Mouse (Mus musculus) embryo, embryonic 10.5 days (tissue): ENCODE measurements at regions not wholly inside any gene's neighbourhood (a gene's known extent, or its start where the extent isn't known, plus 50 kb on each side); places are given as distances from the start of the nearest gene placed in this dataset.
A peak's percentile ranks its signal among the peaks of the same experiment; 100 is the strongest.

Experiments used
- DNase-seq: peaks from one replicate; pipeline ENCODE4 v3.0.0-alpha.2; 2015; ENCODE audit warnings: low spot score

DNA sequence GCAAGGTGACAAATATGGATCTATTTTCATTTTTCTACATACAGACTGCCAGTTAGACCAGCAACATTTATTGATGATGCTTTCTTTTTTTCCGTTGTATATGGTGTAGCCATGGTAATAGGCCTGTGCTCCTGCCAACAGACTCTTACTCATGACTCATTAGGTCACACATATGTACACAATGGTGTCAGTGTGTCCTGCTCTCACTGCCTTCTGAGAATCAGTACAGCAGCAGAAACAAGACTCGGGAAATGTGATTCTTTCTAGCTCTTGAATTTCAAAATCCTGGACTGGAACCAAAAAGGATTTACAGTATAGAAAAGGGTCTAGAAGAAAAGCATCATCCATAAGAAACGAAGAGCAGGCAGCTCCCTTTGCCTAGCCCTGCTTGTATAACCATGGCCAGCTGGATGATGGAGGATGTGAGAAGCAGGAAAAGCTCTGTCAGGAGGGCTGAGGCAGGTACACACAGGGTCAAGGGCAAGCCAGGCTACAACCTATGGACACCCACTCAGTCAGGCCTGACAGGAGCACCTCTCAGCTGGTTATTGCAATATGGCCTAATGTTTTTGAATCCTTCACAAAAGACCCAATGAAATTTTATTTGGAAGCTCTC, 132.2 kb downstream of the Tmem17 start:
- no peak for DNase-seq

GRCm38 (mm10) chr11:22644877-22645276, 133.0 kb downstream of the Tmem17 start:
- no peak for DNase-seq

GRCm38 (mm10) chr11:22646192-22646936, 134.5 kb downstream of the Tmem17 start:
- DNase-seq, result no peak

- DNase-seq, result no peak
Measured at GRCm38 (mm10) chr11:22648275-22648674, 136.4 kb downstream of the Tmem17 start.

DNA sequence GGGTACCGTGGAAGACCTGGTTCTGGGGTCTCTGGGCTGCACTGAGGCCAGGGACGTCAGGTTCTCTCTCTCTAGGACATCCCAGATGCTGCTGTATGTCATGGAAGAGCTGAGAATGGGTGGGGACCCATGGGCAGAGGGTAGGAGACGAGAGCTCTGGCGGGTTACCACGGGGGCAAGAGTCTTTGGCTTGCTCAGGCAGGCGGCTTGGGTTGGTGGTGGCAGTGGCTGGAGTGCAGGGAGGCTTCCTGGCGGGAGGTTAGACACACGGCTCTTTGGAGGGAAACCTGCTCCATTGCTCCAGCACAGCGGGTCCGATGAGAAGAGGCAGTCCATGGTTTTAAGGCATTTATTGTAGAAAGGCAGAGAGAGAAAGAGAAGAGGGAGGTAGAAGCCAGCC, 138.9 kb downstream of the Tmem17 start:
- no peak for DNase-seq

DNA sequence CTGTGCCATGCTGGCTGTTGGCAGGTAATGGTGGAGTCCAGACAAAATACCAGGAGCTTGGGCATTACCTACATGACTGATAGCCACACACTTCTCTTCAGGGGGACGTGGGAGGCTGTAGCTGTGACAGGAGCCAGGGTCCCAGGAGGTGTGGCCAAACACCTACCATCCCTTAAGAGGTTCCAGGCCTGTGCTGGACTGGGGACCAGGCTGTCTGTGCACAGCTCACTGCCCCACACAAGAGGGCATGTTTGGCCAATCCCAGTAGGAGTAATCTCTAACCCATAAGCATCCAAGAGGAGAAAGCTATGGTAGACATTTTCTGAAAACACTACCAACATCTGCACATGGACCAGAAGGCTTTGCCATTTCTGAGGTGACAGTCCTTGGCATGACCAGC, 139.4 kb downstream of the Tmem17 start:
- DNase-seq, result no peak

DNA sequence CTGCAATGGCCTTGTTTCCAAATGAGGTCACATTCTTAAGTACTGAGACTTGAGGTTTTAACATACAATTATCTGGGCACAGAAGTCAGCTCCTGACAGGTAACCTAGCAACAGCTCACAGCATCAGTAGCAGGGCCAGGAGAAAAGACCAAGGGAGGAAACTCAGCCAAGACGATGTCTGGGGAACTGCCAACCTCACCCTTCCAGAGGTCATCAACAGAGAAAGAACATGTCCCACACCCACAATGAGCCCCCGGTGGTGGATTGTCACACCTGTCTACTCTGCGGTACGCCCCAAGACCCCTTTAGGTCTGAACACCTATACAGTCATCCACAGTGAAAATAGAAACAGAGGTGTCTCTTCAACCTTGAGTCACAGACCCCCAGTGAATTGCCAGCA, 140.0 kb downstream of the Tmem17 start:
- no peak for DNase-seq

- DNase-seq, result no peak
Measured at GRCm38 (mm10) chr11:22652931-22653330, 141.0 kb downstream of the Tmem17 start.

- DNase-seq, result no peak
Measured at GRCm38 (mm10) chr11:22653366-22653765, 141.5 kb downstream of the Tmem17 start.

DNA sequence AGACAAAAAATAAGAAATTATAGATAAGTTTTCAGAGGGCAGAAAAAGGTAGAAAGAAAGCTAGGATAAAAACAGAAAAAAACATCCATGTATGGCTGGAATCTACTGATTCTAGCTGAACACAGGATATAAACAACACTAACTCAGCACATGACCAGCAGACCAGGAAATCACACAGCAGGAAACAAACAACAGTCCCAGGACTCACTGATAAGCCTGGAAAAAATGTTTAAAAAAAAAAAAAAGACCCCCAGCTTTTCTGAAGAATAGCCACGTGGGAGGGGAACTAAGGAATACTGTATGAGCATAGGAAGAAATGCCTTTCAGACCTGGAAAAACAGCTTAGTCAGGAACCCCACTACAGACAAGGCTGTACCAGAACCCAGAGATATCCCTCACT, 145.7 kb downstream of the Tmem17 start:
- no peak for DNase-seq

- no peak for DNase-seq
Measured at GRCm38 (mm10) chr11:22661072-22661471, 149.2 kb downstream of the Tmem17 start.

DNA sequence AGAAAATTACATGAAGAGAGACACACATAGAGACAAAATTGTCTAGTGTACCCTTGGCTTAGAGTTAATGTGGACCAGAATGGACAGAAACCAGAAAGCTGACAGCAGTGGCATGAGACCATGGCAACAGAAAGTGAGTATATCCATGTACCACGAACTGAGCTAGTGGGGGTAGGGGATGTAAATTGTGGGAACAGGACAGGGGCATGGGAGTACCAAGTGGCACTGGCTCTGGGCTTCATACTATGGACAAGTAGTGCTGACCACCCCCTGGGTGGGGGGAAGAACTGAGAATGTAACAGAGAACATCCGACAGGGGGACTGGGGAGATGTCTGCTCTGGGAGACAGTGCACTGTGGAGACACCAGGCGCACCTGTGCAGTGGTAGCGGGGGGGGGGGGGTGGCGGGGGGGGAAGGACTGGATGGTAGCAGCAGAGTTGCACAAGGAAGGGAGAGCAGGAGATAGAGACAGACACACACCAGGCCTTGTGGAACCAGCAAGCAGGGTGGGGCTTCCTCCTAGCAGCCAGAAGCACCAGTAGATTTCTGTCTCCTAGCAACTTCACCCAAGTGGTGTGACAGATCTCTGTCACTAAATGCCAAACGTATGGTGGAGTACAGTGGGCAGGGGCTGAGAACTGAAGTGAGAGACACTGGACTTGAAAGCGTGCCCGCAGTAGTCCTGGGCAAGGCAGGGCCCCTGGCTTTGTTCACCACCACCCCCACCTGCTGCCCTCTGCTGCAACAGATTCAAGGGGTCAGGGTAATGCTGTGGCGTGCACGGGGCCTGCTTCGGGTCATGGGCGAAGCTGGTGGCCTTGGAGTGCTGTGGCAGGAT, 150.0 kb downstream of the Tmem17 start:
- no peak for DNase-seq

DNA sequence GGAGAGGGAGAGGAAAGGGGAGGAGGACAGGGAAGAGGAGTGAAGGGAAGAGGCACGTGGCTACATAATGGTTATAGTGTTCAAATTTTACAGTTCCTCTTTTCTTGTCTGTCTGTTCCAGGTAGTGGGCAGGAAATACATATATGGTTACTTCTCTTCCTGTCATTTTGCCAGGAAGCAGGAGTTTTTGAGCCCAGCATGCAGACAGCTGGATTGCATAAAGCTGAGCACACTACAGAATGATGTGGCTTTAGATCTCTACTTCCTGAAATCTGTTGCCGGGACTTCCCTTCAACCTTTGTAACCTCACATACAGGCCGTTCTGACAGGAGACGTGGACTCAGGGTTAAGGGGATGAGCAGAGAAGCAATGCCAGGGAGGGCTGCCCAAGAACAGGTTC, 154.1 kb downstream of the Tmem17 start:
- no peak for DNase-seq

- no peak for DNase-seq
Measured at GRCm38 (mm10) chr11:22666378-22666777, 154.5 kb downstream of the Tmem17 start.

GRCm38 (mm10) chr11:22668220-22668619, 156.3 kb downstream of the Tmem17 start:
- no peak for DNase-seq

DNA sequence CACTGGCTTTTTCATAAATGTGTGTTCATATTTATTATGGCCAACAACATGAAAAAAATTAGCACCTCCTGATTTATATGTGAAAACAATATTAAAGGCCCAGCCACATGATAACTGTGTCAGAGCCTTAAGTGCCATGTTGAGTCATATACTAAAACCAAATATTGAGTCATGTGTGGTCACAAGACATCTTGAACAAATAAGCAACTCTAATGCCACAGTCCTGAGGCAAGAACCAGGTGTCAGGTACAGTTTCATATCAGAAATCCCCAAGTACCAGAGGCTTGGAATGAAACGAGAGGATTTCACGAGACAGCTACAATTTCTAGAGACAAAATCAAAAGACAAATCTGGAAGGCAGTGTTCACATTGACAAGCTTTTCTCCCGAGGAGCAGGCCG, 157.4 kb downstream of the Tmem17 start:
- no peak for DNase-seq

- peak; percentile 42 for DNase-seq
Measured at GRCm38 (mm10) chr11:22671791-22672490, 160.1 kb downstream of the Tmem17 start.

DNA sequence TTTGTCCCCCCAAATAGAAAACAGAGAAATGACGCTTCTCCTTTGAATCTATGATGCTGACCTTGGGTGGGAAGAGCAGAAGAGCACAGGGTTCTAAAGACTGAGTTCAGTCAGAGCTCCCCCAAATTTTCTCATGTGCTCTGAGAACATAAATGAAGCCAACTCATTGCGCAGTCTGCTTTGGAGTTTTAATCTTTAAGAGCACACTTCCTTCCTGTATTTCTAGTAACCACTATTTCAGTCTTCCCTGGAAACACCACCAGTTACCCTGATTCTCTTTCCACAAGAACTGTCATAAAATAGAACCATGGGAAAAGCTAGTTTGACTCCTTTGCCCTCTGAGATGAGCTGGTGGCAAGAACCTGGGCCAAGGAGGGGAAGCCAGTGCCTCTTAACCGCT, 163.2 kb downstream of the Tmem17 start:
- no peak for DNase-seq

DNA sequence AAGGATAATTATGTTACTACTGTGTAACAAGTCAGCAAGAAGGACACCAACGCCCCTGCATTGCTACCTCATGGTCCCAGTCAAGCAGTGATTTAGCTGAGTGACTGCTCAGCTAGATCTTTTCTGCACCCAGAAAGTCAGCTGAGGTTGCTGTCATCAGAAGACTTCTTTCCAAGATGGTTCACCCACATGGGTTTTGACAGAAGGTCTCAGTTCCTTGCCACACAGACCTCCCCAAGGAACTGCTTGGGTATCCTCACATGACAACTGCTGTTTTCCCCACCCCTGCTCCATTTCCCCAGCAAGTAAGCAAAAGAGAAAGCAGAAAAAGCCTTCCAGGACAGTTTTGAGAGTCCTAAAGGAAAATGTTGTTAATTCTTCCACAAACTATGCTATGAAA, 163.9 kb downstream of the Tmem17 start:
- DNase-seq, result no peak

- DNase-seq, result no peak
Measured at GRCm38 (mm10) chr11:22677337-22677736, 165.4 kb downstream of the Tmem17 start.

DNA sequence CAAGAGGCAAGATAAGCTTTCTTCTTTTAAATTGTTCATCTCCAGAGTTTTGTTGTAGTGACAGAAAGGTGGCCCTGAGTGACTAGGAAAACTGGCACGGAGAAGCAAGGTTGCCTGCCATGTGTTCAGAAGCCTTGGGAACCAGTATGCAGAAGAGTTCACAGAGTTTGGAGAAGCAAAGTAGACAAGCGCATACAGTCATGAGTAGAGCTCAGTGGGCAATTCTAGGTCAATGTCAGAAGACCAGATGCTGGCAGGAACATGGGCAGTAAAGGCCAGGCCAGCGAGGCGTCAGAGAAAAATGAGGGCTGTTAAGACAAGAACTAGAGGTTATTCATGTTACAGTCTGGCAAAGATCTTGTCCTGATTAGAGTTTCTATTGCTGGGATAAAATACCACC, 172.7 kb downstream of the Tmem17 start:
- DNase-seq, result no peak

DNA sequence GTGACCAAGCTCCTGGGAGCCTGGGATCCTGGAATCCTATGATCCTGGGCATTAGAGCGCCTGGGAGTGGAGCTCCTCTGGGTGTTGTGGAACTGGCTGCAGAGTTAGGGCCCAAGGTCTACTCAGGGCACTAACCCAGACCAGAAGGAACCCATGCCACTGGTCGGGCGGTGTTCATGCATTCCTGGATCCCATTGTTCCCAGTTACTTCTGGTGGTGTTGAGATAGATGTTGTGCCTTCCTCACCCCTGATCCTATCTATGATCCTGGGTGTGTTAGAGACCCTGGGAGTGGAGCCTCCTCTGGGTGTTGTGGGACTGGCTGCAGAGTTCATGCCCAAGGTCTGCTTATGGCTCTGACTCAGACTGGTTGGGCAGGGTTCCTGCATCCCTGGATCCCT, 169.9 kb downstream of the B3gnt2 start:
- no peak for DNase-seq
